Mouse (Mus musculus) limb, embryonic 10.5 days (tissue): Measurements from ENCODE around the gene Rps18. TPM values are rescaled to one million over a fixed set of nuclear protein-coding genes. Genes with fewer than 3 reads are reported as not detected.

Source experiments
- DNase-seq: peaks from one replicate; pipeline ENCODE4 v3.0.0-alpha.2; 2017; ENCODE audit warnings: low spot score
- H3K27ac ChIP-seq: fragments of 300-500 bp; sonication (generic); 2 replicates; pipeline ENCODE4 v1.5.1; 2016; ENCODE audit warnings: mild to moderate bottlenecking
- H3K27me3 ChIP-seq: fragments of 300-500 bp; sonication (generic); 2 replicates; pipeline ENCODE4 v1.6.1; 2016; ENCODE audit warnings: low read depth, mild to moderate bottlenecking; ENCODE audit not compliant: poor library complexity, severe bottlenecking
- H3K36me3 ChIP-seq: fragments of 300-500 bp; sonication (generic); 2 replicates; pipeline ENCODE4 v1.6.1; 2016; ENCODE audit warnings: mild to moderate bottlenecking, moderate library complexity
- H3K4me1 ChIP-seq: fragments of 300-500 bp; sonication (generic); 2 replicates; pipeline ENCODE4 v1.6.1; 2016
- H3K4me3 ChIP-seq: fragments of 300-500 bp; sonication (generic); 2 replicates; pipeline ENCODE4 v1.5.1; 2016; ENCODE audit warnings: mild to moderate bottlenecking, moderate library complexity
- H3K9me3 ChIP-seq: fragments of 300-500 bp; sonication (generic); replicated peaks from 2 replicates; pipeline ENCODE4 v1.6.1; 2016; ENCODE audit warnings: mild to moderate bottlenecking
- WGBS: fragments of 180-500 bp; shearing (Covaris S2); methylation state at CpG from one replicate; pipeline ENCODE4 v1.1.7; 2016; 5-methylcytosine and 5-hydroxymethylcytosine counted together
- polyA plus RNA-seq: library from polyadenylated mRNA; unstranded; fragments of >200 nt; fragmentation: Nextera tagmentation; extraction: Ambion mirVana; gene quantifications from 2 replicates; pipeline ENCODE4 v1.2.1, GENCODE M21; 2016

Rps18 gene
- polyA plus RNA-seq, 1 experiment from 2014 or later, result 1,605 TPM

DNA sequence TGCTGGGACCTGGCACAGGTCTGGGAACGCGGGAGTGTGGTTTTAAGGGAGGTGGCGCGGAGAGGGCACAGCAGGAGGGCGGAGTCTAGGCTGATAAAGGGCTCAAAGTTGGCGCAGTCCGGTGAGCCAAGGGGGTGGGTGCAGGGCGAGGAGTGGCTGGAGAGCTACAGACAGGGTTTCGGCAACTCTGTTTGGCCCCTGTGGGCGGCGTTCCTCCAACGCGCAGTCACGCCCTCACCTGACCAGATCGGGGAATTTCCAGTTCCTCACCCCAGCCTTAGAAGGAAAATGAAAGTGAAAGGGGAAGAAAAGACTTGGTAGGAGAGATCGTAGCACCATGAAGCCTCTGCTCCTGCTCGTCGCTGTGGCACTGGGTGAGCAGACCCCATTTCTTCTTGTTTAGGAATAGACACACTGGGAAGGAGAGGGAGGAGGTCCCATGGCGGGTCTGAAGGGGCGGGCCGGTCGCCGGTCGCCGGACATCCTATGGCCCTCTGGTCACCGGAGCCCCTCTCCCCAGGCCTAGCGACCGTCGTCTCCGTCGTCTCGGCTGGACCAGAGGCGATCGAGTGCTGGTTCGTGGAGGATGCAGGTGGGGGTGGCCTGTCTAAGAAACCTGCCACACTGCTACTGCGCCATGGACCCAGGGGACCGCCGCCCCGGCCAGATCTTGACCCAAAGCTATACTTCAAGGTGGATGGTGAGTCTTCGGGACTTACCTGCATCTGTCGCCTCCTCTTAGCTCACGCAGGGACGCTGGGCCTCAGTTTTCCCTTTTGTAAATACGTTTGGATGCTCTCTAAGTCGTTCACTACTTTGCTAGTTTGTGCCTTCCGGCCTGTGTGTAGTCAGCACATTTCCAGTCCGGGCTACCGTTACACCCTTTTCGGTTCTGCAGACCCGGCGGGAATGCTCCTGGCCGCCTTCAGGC, 36.2 kb downstream of the Rps18 start:
- DNase-seq, result peak; percentile 62
- Histone ChIP-seq H3K4me1 (peaks cover 46% of the 10 kb centered on the region), H3K36me3 (peaks cover 26% of the 10 kb centered on the region), H3K4me3 (peak overlapping the region; percentile 73), H3K9me3 (no peaks in the 10 kb centered on the region), H3K27ac (peak overlapping the region; percentile 79), H3K27me3 (peaks cover 7% of the 10 kb centered on the region; the same call in 1 of the 2 replicates)
- under 1% methylated on average over 52 of the region's 52 CpGs for WGBS

DNA sequence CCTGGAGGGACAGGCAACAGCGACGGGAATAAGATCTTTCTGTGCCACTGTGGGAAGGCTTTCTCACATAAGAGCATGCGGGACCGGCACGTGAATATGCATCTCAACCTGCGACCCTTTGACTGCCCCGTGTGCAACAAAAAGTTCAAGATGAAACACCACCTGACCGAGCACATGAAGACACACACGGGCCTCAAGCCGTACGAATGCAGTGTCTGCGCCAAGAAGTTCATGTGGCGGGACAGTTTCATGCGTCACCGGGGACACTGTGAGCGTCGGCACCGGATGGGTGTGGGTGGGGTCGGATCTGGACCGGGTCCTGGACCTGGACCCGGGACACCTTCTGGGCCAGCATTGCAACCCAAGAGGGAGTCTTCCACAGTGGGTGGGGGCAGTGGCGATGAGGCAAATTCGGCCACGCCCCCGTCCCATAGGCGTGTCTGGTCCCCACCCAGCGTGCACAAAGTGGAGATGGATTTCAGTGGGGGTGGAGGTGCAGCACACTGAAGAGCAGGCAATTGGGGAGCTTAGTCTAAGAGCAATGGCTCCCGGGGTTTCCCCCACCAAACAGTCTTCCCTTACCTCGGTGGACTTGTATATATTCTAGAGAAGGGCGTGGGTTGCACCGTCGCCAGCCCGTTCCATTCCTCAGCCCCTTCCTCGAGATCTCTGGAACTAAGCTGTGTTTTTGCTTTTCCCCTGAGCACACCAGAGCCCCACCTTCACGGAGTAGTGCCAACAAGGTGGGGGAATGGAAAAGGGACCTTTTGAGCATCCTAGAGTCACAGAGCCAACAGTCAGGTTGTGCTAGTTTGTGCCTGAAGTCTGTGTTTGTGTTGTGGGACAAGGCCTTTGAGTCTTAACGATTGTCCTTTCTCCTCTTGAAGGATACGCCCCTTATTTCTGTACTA, 37.3 kb downstream of the Rps18 start:
- H3K4me1 ChIP-seq, result peaks cover 47% of the 10 kb centered on the region
- no peaks in the 10 kb centered on the region for H3K9me3 ChIP-seq
- 56% methylated on average over 37 of the region's 37 CpGs for WGBS
- peaks cover 36% of the 10 kb centered on the region for H3K36me3 ChIP-seq
- no peak overlapping the region for H3K27ac ChIP-seq
- peaks cover 7% of the 10 kb centered on the region; the same call in 1 of the 2 replicates for H3K27me3 ChIP-seq
- DNase-seq, result no peak
- H3K4me3 ChIP-seq, result peak overlapping the region; percentile 73

DNA sequence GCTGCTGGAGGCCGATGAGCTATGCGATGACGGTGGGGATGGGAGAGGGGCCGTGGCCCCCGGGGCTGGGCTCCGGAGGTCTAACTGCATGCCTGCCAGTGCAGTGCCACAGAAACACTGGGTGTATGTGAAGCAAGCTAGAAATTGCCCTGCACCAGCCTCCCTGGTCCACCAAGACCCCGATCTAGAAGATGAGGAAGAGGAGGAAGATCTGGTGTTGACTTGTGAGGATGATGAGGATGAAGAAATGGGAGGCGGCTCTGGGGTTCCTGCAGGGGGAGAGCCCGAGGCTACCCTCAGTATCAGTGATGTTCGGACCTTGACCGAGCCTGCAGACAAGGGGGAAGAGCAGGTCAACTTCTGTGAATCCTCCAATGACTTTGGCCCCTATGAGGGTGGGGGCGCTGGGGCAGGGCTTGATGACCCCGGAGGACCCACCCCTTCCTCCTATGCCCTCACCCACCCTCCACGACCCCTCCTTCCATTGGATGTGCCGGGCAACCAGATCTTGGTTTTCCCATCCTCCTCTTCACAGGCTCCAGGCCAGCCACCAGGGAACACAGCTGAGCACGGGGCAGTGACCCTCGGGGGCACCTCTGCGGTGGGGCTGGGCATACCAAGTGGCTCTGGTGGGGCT, 38.0 kb downstream of the Rps18 start:
- no peak for DNase-seq
- WGBS, result 82% methylated on average over 18 of the region's 18 CpGs
- no peaks in the 10 kb centered on the region for H3K9me3 ChIP-seq
- H3K36me3 ChIP-seq, result peaks cover 44% of the 10 kb centered on the region
- no peak overlapping the region for H3K27ac ChIP-seq
- H3K4me1 ChIP-seq, result peaks cover 47% of the 10 kb centered on the region
- H3K4me3 ChIP-seq, result peak overlapping the region; percentile 72
- peaks cover 7% of the 10 kb centered on the region; the same call in 1 of the 2 replicates for H3K27me3 ChIP-seq

DNA sequence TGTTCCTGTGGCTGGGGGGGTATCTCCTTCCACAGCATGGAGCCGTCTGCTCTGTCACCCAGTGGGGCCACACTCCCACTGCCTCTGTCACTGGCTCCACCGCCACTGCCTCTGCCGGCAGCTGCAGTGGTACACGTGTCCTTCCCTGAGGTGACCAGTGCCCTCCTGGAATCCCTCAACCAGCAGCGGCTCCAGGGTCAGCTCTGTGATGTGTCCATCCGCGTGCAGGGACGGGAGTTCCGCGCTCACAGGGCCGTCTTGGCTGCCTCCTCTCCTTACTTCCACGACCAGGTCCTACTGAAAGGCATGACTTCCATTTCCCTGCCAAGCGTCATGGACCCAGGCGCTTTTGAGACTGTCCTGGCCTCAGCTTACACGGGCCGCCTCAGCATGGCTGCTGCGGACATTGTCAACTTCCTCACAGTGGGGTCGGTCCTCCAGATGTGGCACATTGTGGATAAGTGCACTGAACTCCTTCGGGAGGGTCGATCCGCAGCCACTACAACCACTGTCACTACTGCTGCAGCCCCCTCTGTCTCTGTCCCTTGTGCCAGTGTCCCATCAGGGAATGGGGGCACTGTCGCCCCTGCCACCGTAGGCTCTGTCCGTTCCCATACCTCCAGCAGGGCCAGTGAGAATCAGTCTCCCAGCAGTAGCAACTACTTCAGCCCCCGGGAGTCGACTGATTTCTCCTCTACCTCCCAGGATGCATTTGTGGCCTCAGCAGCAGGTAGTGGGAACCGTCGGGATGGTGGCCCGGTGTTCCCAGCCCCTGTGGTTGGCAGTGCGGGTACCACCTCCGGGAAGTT, 38.8 kb downstream of the Rps18 start:
- Histone ChIP-seq H3K9me3 (no peaks in the 10 kb centered on the region), H3K4me1 (peaks cover 47% of the 10 kb centered on the region), H3K27me3 (peaks cover 7% of the 10 kb centered on the region; the same call in 1 of the 2 replicates), H3K4me3 (peak overlapping the region; percentile 72), H3K27ac (no peak overlapping the region), H3K36me3 (peaks cover 51% of the 10 kb centered on the region)
- no peak for DNase-seq
- 82% methylated on average over 31 of the region's 31 CpGs for WGBS

DNA sequence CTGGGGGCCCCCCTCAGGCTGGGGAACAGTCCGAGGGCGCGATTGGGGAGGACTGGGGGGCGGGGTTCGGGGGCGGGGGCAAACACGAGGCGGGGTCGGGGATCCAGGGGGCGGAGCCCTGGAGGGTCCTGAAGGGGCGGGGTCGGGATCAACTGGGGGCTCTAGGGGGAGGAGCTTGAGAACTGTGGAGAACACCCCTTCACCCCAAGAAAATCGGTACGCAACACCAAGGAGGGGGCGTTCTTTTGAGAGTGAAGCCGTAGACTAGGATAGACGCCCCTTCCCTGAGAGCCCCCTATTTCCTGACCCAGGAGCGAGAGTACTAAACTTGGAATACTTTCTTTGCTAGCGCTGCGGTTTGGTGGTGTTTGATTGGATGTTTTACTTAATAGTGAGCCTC, 39.5 kb downstream of the Rps18 start:
- Histone ChIP-seq H3K4me3 (peak overlapping the region; percentile 72), H3K27me3 (peaks cover 7% of the 10 kb centered on the region; the same call in 1 of the 2 replicates), H3K27ac (peak overlapping the region; percentile 94), H3K4me1 (peaks cover 49% of the 10 kb centered on the region), H3K9me3 (no peaks in the 10 kb centered on the region), H3K36me3 (peaks cover 59% of the 10 kb centered on the region)
- DNase-seq, result no peak
- 3% methylated on average over 15 of the region's 20 CpGs for WGBS

DNA sequence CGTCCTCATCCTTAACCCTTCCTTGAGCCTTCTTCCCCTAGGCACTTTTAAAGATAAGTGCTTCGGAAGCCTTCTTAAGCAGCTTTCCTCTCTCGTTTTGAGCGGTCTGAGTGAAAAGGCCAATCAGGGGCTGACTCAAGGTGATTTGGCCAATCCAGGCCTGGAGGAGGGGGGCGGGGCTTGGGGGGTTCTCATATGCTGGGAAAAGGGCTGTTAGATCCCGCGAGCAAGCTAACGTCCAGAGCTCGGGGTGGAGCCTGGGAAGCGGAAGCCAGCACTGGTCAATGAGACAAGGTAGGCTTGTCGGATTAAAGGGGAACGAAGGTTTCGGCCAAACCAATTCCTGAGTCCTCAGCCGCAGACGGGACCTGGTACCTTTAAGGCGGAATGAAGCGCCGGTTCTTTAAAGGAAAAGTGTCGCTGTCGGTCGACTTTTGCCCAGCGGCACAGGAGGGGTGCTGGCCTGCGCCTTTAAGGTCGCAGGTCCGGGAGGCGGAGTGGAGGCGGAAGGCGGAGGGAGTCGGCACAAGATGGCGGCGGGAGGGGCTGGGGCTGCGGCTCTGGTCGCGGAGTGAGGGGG, 40.0 kb downstream of the Rps18 start, which contains the start of the genes Tapbp and Zbtb22:
TSS of gene Tapbp (plus strand) at position 229 of the 580 bp plus-strand sequence.
TSS of gene Zbtb22 (plus strand) at position 234 of the 580 bp plus-strand sequence.
- DNase-seq, result peak; percentile 95
- Histone ChIP-seq H3K27ac (peak within 1 kb of the TSS; percentile 94), H3K4me3 (peak within 1 kb of the TSS; percentile 72), H3K9me3 (no peaks in the 10 kb centered on the region), H3K27me3 (peaks cover 7% of the 10 kb centered on the region; the same call in 1 of the 2 replicates), H3K4me1 (peaks cover 50% of the 10 kb centered on the region), H3K36me3 (peaks cover 64% of the 10 kb centered on the region)
- under 1% methylated on average over 34 of the region's 34 CpGs for WGBS

DNA sequence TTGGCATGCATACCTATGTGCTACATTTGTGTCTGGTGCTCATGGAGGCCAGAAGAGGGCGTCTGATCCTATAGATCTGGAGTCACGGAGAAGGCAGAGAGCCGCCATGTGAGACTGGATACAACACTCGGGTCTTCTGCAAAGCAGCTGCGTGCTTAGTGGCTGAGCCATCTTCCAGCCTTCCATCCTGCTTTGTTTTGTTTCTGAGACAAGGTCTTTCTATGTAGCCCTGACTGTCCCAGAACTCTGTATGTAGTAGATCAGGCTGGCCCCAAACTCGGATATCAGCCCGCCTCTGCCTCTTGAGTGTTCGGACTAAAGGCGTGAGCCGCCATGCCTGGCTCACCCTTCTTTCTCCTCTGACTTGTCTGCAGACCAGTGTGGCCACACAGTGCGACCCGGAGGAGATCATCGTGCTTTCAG, 40.8 kb downstream of the Rps18 start:
- H3K27me3 ChIP-seq, result peaks cover 7% of the 10 kb centered on the region; the same call in 1 of the 2 replicates
- H3K4me1 ChIP-seq, result peaks cover 49% of the 10 kb centered on the region
- 80% methylated on average over 13 of the region's 13 CpGs for WGBS
- H3K36me3 ChIP-seq, result peaks cover 69% of the 10 kb centered on the region
- no peak for DNase-seq
- no peak overlapping the region for H3K27ac ChIP-seq
- no peaks in the 10 kb centered on the region for H3K9me3 ChIP-seq
- peak overlapping the region; percentile 72 for H3K4me3 ChIP-seq

DNA sequence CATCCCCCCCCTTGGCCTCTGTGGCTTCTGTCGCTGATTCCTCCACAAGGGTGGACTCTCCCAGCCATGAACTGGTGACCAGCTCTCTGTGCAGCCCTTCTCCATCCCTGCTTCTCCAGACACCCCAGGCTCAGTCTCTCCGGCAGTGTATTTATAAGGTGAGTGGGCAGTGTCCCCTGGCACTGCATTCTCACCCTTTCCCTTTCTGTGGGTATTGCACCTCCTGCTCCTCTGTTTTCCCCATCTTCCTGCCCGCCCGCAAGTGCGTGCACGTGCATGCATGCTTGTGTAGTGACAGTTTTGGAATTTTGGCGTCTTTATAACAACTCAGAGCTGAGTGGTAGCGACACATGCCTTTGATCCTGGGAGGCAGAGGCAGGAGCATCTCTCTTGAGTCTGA, 41.9 kb downstream of the Rps18 start:
- no peak overlapping the region for H3K27ac ChIP-seq
- peaks cover 39% of the 10 kb centered on the region for H3K4me1 ChIP-seq
- WGBS, result 95% methylated on average over 8 of the region's 8 CpGs
- peaks cover 69% of the 10 kb centered on the region for H3K36me3 ChIP-seq
- H3K4me3 ChIP-seq, result 0 out of 2 replicates have a peak overlapping the region, but pooled peaks have one; percentile 12
- no peaks in the 10 kb centered on the region for H3K9me3 ChIP-seq
- DNase-seq, result no peak
- H3K27me3 ChIP-seq, result peaks cover 7% of the 10 kb centered on the region; the same call in 1 of the 2 replicates

DNA sequence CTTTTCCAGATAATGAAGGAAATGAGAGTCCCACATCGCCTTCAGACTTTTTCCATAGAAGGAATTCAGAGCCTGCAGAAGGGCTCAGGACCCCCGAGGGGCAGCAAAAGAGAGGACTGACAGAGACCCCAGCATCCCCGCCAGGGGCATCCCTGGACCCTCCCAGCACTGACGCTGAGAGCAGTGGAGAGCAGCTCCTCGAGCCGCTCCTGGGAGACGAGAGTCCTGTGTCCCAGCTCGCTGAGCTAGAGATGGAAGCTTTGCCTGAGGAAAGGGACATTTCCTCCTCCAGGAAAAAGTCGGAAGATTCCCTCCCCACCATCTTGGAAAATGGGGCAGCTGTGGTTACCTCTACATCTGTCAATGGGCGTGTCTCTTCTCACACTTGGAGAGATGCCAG, 42.5 kb downstream of the Rps18 start:
- 0 out of 2 replicates have a peak, but pooled peaks cover 1% of the 10 kb centered on the region for H3K27me3 ChIP-seq
- no peaks in the 10 kb centered on the region for H3K9me3 ChIP-seq
- peaks cover 37% of the 10 kb centered on the region for H3K4me1 ChIP-seq
- no peak for DNase-seq
- H3K36me3 ChIP-seq, result peaks cover 65% of the 10 kb centered on the region
- H3K4me3 ChIP-seq, result peak overlapping the region; percentile 12; the same call in 1 of the 2 replicates
- 91% methylated on average over 10 of the region's 10 CpGs for WGBS
- no peak overlapping the region for H3K27ac ChIP-seq

DNA sequence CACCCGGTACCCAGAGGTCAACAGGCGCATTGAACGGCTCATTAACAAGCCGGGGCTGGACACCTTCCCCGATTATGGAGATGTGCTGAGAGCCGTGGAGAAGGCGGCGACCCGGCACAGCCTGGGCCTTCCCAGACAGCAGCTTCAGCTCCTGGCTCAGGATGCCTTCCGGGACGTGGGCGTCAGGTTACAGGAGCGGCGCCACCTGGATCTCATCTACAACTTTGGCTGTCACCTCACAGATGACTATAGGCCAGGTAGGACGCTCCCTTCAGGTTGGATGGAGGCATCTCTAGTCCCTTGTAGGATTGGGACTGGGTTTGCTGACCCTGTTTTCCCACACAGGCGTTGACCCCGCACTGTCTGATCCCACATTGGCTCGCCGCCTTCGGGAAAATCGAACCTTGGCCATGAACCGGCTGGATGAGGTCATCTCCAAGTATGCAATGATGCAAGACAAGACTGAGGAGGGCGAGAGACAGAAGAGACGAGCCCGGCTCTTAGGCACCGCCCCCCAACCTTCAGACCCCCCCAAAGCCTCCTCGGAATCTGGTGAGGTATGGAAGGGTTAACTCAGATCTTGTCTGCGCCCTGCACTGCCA, 43.9 kb downstream of the Rps18 start:
- H3K4me1 ChIP-seq, result peaks cover 37% of the 10 kb centered on the region

More for the DNA sequence above, 43.9 kb downstream of the Rps18 start:
- 91% methylated on average over 28 of the region's 28 CpGs for WGBS
- no peaks in the 10 kb centered on the region for H3K27me3 ChIP-seq
- no peak overlapping the region for H3K27ac ChIP-seq
- peaks cover 52% of the 10 kb centered on the region for H3K36me3 ChIP-seq
- peak overlapping the region; percentile 7; the same call in 1 of the 2 replicates for H3K4me3 ChIP-seq
- no peaks in the 10 kb centered on the region for H3K9me3 ChIP-seq
- no peak for DNase-seq
